Mouse (Mus musculus): ENCODE measurements around the gene Gm20388.

Gm20388 gene

DNA sequence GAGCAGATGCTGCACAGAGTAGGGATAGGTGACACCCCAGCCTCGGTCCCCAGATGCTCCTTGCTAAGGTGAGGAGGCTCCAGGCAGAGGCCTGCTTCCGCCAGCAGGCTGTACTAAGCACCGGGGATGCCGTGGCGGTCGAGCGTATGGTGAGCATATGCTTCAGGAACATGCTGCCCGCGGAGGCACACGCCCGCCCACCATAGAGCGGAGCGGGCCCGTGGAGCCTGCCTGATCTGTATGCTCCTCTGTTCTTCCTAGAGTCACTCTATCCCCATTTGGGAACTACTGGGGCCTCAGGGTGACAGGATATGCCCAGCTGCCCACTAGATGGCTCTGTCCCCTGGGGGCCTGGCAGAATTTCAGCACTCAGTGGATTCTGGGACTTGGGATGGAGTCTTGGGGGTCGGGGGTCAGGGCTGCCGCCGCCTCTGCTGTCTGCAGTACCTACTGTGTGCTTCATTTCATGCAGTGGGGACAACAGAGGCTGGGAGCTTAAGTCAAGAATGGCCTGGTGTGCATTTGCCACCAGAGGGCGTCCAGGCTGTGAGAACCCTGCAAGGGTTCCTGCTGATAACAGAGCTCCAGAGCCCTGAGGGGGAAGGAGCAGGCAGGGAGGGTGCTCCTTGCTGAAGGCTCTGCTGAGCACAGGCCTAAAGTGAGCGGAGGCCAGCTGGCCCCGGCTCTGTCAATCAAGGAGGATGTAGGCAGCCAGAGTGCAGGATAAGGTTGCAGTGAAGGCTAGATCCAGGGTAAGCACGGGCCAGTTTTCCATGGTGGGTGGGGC lies 377.7 kb downstream of the Gm20388 start:
- DNase-seq (ENCODE audit: low spot score in 2 of 2): peak in 1 of 2 experiments; percentile 42

- DNase-seq (ENCODE audit: low spot score in 2 of 2): no peak
These were observed 378.6 kb downstream of the Gm20388 start for GRCm38 (mm10) chr8:120289191-120289590.

- DNase-seq (ENCODE audit: low spot score in 2 of 2): no peak
These were observed 379.1 kb downstream of the Gm20388 start for GRCm38 (mm10) chr8:120289698-120290181.

DNA sequence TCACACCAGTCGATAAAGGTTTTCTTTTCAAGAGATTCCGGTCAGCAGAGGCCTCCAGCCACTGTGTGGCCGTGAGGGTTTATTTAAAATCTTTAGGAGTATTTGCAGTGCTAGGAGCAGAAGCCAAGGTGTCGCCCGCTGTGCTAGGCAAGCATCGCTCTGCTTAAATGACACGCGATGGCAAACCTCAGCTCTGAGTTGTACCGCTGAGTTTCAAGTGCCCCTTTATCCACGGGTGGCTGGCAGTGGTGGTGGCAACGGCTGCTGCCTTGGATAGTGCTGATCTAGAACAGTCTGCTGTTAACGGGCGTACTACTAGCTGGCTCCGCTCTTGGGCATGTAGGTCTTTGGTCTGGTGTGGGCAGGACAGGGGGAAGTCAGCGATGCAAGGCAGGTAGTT lies 380.0 kb downstream of the Gm20388 start:
- DNase-seq (ENCODE audit: low spot score in 2 of 2): no peak

GRCm38 (mm10) chr8:120291650-120292049 lies 381.0 kb downstream of the Gm20388 start:
- DNase-seq (ENCODE audit: low spot score in 2 of 2): no peak

GRCm38 (mm10) chr8:120292316-120293107 lies 381.9 kb downstream of the Gm20388 start:
- DNase-seq (ENCODE audit: low spot score in 2 of 2): no peak

DNA sequence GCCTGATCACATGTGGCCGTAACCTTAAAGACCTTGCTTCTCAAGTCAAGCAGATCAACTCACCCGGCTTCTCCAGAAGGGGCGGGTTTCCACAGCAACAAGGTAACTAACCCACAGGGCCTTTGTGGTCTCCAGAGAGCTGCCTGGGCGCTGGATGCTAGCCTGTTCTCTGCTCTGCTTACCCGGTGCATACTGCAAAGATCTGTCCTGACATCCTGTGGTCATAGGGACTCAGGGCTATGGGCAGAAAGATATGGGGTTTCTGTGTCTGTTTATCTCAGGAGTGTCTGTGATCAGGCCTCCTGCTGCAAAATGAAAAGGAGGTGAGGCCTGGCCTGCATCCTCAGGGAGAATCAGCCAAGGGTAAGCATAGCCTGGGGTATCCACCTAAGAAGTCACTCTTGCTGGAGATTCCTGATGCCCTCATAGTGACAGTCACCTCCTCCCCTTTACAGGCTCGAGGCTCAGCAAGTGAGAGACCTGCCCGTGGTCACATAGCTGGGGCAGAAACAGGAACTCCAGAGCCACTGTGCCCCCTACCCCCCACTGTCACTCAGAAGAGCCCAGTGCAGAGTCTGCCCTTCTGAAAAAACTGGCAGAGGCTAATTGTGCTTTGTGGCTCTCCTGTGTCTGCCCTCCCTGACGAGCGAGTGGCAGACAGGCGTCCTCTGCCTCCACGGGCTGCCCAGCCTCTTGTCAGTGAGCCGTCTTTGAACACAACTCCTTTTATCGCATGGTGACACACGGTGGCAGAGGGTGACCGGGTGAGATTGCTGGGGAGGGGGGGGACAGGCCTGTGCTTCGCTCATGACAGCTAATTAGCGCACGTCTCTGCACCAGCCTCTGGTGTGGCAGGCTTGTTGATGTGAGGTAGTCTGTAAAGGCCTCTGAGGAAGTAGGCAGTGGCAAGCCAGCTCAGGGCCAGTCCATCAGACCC lies 383.0 kb downstream of the Gm20388 start:
- no peak for DNase-seq (ENCODE audit: low spot score in 2 of 2)

- DNase-seq (ENCODE audit: low spot score in 2 of 2): no peak
These were observed 384.6 kb downstream of the Gm20388 start for GRCm38 (mm10) chr8:120294982-120295870.

GRCm38 (mm10) chr8:120297000-120297399 lies 386.4 kb downstream of the Gm20388 start:
- no peak for DNase-seq (ENCODE audit: low spot score in 2 of 2)

- DNase-seq (ENCODE audit: low spot score in 2 of 2): no peak
These were observed 388.2 kb downstream of the Gm20388 start for GRCm38 (mm10) chr8:120298601-120299532.

GRCm38 (mm10) chr8:120300601-120301141 lies 390.0 kb downstream of the Gm20388 start:
- peak in 1 of 2 experiments; percentile 79 for DNase-seq (ENCODE audit: low spot score in 2 of 2)

DNA sequence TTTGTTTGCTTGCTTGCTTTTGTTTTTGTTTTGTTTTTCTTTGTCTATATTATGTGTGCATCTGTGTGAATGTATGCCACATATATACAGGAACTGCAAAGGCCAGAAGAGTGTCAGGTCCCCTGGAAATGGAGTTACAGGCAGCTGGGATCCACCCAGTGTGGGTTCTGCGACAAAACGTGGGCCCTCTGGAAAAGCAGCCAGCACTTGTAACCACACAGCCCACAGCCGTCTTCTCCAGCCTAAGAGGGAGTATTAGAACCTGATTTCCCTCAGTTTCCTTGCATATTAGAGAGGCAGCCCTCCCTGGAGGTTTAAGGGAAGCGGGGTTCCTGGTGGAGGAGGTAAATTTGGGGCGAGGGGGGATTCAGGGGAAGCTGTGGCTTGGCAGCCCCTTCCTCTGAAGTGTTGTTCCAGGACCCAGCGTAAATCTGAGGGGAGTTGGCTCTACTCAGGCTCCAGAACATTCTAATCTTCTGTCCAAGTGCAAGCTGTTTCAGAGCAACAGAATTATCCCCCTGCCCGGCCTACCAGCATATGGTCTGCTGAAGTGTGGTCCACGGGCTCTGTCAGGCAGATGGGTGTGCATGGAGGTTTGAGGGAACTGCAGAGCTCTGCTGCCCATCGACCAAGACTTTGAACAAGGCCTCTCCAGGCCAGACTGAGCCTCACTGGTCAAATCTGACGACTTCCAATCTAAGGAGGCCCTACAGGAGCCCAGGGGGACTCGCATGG lies 392.5 kb downstream of the Gm20388 start:
- no peak for DNase-seq (ENCODE audit: low spot score in 2 of 2)

- no peak for DNase-seq (ENCODE audit: low spot score in 2 of 2)
These were observed 393.5 kb downstream of the Gm20388 start for GRCm38 (mm10) chr8:120304097-120304496.

DNA sequence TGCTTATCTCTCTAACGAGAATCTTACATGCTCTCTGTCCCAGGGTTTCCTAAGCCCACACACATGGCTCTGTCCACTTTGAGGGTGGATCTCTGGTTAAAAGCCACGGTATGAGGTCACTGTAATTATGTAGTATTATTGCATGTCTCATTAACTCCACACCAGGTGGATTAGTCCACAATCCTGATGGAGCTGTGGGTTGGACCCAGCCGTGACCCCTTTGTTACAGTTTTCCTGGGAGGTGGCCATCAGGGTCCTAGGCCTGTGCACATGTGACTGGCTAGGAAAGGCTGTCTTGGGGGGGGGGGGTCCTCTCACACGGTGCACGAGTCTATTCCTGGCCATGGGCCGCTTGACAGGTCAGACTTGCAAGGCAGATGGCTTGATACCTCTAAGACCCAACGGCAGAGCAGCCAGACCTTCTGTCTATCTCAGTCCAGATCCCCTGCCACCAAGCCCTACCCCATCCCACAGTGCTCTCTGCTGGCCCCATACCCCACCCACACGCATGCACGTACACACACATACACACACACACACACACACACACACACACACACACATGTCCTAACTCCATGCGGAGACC lies 395.3 kb downstream of the Gm20388 start:
- DNase-seq (ENCODE audit: low spot score in 2 of 2): no peak

GRCm38 (mm10) chr8:120307103-120307502 lies 396.5 kb downstream of the Gm20388 start:
- no peak for DNase-seq (ENCODE audit: low spot score in 2 of 2)

GRCm38 (mm10) chr8:120307528-120307927 lies 396.9 kb downstream of the Gm20388 start:
- no peak for DNase-seq (ENCODE audit: low spot score in 2 of 2)

DNA sequence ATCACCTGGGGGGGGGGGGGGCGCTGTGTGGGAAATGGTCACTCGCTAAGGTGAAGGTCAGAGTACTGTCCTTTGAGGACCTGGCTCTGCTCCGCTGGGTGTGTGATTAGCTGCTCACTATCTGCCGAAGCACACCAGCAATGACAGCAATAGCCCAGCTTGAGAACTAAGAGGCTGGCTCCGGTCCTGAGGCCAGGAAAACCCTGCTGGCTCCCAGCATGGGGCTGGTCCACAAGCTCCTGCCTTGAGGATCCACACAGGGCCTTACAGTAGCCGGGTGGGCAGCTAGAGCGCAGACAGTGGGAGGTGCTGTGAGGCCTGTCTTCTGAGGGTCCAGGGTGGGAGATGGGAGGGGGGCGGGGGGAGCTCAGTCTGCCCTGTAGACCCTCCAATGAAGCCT lies 397.5 kb downstream of the Gm20388 start:
- DNase-seq (ENCODE audit: low spot score in 2 of 2): no peak

DNA sequence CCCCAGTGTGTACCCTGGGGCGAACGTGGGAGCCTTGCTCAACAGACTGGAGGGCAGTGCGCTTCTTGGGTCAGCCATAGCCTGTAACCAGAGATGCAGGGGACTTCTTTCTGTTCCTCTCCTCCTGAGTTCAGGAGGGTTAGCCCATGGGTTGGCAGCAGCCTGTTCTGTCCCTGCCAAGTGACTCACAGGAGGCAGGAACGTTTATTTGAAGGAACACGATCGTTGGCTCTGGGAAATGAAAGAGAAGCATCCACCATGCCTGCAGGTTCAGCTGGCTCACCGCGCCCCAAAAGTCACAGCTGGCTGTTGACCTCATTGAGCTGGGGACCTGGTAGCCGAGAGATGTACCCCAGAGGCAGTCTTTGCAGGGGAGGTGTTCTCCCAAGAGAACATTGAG lies 397.9 kb downstream of the Gm20388 start:
- no peak for DNase-seq (ENCODE audit: low spot score in 2 of 2)

Measured in urinary bladder, adult 18-20 months (tissue).